Mouse (Mus musculus) left cerebral cortex, postnatal 4 days (tissue): ENCODE measurements around the gene Rnf180. TPM values are rescaled to one million over a fixed set of nuclear protein-coding genes. Genes with fewer than 3 reads are reported as not detected.

Experiments
- DNase-seq: peaks from one replicate; pipeline ENCODE4 v3.0.0-alpha.2; 2022
- intact Hi-C: fragments of 180-260 bp; cut with DNase I; formaldehyde crosslinking; loops from one replicate; pipeline ENCODE4 v1.15.1; 2025
- total RNA-seq, 2 experiments: library from RNA; stranded (reverse); gene quantifications; 2 replicates each; pipeline ENCODE4 v1.2.3; 2021

The Rnf180 gene
- total RNA-seq, 2 experiments from 2014 or later = 39.3 to 46.9 TPM

DNA sequence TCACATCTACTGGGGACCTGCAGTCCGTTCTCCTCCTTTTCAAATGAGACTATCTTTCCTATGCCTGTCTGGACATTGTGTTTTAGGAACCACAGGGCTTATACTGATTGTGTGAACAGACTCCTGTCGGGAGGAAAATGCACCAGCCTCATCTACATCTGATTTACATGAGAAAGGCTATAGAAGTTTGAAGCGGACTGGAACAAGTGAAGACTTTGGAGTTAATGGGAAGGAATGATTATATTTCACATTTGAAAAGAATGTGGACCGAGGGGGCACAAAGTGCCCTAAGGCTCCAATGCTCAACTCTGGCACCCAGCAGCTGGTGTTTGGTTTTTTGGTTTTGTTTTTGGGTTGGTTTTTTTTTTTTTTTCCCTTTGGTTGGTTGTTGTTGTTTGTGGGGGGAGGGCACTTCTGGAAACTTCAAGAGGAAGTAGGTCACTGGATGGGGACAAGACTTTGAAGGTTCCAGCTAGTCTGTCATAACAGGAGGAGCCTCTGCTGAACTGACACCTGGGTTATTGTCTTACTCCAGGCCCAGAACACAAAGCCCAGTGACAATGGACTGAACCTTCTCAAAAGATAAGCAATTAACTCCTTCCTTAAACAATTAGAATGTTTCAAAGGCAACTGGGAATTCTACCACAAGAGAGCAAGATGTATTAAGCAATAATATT, 37.7 kb downstream of the Rnf180 start:
- intact Hi-C loops = no loop called here
- DNase-seq = no peak

GRCm38 (mm10) chr13:105250767-105251166, 43.8 kb downstream of the Rnf180 start:
- intact Hi-C loops = no loop called here
- DNase-seq = no peak

DNA sequence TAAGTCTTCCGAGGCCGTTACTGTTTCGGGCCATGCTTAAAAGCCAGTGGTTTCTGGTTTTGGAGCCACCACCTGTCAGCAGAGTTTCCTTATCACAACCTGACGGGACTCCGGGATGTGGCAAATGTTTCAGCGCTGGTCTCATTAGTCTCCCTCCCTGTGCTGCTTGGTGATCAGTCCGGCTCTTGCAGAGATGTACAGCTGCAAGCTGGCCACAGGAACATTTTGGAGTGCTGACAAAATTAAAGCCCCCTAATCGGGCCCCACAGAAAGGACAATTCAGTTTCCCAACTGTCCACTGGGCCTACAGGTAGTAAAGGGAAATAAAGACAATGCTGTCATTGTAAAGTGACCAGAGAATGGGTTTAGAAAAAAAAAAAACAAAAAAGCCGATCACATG, 44.4 kb downstream of the Rnf180 start:
- DNase-seq = peak; percentile 7
- intact Hi-C loops = no loop called here

GRCm38 (mm10) chr13:105249599-105249998, 45.0 kb downstream of the Rnf180 start:
- intact Hi-C loops = no loop called here
- DNase-seq = peak; percentile 6

DNA sequence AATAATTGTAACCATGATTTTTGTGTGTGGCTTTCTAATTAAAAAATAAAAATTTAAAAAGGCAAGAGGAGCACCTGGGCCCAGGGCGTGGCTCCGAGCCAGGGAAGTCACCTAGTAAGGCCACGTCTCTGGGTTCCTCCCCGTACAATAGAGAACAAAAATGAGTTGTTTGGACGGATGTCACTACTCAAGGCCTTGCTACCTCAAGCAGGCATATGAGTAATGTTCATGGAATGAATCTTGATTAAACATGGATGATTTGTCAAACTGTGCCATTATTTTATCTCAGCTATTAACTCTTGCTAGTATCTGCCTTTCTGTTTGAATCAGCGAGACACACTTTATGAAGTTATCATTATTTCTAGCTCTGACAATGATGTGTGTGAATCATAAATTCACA, 46.9 kb downstream of the Rnf180 start:
- intact Hi-C loops = no loop called here
- DNase-seq = no peak

- no peak for DNase-seq
- intact Hi-C loops = no loop called here
Measured at GRCm38 (mm10) chr13:105240810-105241209, 53.8 kb downstream of the Rnf180 start.

DNA sequence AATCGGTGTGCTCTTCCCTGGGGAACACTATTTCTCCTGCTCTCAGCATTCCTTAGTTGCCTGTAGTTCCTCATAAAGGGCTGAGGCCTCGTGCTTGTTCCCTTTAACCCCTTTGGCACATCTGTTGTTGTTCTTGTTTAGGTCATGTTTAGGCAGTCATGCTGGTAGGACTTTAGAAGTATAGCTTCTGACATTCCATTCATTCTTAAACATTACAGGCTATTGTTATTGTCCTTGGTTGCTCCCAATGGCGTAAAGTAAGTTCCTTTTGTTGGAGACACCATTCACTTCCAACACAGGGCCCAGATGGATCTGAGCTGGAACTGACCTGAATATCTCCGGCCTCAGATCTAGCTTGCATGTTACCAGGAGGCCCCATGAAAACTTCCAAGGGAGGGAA, 67.5 kb downstream of the Rnf180 start:
- intact Hi-C loops = loop anchor here (10.0 kb wide), 2 partner anchors 172 to 282 kb away; partner anchors contain the start of gene Rgs7bp
- no peak for DNase-seq

GRCm38 (mm10) chr13:105224048-105224447, 70.6 kb downstream of the Rnf180 start:
- DNase-seq = no peak
- intact Hi-C loops = loop anchor here (10.0 kb wide), 2 partner anchors 169 to 279 kb away; partner anchors contain the start of gene Rgs7bp

DNA sequence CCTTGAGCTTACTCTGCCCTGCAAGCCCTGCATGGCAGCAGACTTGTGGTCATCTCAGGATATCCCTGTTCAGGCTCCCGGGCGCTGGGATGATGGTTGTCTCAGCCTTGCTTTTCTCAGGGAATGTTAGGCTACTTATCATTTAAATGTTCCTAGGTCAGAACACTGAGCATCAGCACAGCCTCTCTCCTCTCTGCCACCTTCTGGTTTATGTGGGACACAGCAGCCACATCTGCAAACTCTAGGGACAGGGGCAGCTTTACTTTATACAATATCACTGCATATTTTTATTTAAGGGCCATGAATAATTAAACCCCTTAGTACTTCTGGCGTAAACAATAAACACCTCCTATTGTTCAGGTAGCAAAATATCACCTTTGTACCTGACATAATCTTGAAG, 71.5 kb downstream of the Rnf180 start:
- peak; percentile 19 for DNase-seq
- intact Hi-C loops = loop anchor here (10.0 kb wide), 2 partner anchors 168 to 278 kb away; partner anchors contain the start of gene Rgs7bp

DNA sequence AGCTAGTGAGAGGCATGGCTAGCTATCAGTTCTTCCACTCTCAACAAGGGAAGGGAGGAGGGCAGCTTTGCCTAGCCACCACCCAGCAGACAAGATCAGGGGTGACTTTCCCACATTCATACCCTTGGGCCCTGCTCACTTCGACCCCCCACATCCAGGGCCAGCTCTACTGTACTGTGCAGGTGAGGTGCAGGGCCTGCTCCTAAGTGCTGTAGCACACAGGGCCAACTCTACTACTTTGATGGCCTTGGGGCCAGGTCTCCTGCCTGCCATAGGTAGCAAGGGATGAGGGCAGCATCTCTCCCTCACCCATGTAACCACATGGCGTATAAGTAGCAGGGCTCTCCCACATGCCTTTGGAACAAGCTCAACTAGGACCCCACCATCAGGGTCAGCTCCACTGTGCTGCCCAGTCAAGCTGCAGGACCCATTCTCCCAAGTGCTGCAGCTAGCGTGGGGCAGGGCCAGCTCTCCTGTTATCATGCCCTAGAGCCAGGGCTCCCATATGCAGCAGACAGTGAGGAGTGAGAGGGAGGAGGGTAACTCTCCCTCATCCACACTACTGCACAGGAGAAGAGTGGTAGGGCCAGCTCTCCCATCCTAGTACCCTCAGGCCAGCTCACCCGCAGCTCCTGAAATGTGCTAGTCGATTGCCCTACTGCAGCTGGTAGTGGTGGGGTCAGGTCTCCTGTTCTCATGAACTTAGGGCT, 72.4 kb downstream of the Rnf180 start:
- no peak for DNase-seq
- intact Hi-C loops = loop anchor here (10.0 kb wide), 2 partner anchors 167 to 277 kb away; partner anchors contain the start of gene Rgs7bp

GRCm38 (mm10) chr13:105210746-105211145, 83.9 kb downstream of the Rnf180 start:
- intact Hi-C loops = no loop called here
- DNase-seq = no peak

GRCm38 (mm10) chr13:105203851-105204250, 90.8 kb downstream of the Rnf180 start:
- no peak for DNase-seq
- intact Hi-C loops = no loop called here

DNA sequence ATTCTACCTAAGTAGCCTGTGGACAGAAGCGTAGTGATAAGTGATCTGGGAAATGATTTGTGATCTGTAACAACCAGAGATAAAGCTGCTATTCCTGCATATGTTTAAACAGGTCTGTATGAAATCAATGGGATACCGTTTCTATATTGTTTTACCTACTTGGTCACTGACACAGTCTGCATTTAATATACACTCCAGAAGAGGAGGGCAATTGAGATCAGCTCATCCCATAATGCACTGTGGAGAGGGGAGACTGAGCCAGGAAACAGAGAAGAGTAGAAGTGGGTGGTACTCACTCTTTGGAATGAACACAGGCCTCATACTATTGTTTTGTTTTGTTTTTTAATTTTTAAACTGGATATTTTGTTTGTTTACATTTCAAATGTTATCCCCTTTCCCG, 96.0 kb downstream of the Rnf180 start:
- intact Hi-C loops = no loop called here
- DNase-seq = no peak

DNA sequence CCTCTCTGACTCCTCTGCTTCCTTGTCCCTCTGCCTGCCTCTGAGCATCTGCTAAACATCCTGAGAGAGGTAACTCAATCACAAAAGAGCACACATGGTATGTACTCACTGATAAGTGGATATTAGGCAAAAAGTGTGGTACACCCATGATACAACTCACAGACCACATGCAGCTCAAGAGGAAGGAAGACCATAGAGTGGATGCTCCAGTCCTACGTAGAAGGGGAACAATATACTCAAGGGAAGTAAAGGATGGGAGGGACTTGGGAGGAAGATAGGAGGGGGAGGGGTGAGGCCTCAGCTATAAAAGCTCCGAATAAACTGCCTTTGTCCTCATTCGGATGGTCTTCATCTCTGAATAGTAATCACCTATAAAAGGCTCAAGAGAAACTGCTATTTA, 96.6 kb downstream of the Rnf180 start:
- intact Hi-C loops = no loop called here
- DNase-seq = no peak

DNA sequence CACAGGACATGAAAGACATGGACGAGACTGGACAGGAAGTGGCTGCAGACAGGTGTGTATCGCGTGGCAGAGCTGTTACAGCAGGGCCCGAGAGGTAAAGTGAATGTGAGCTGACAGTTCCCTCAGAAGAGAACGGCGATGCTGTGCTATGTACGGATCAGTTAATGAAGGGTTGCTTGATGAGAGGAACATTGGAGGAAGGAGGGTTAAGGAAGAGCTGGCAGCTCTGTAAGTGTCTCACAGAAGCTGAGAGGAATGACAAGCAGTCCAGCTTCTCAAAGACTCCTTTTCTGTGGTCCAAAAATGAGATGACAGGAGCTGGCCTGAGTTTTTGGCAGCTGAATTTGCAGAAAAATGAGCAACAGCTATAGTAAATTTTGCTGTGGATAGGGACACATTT, 101.0 kb downstream of the Rnf180 start:
- no peak for DNase-seq

GRCm38 (mm10) chr13:105188730-105189129, 105.9 kb downstream of the Rnf180 start:
- intact Hi-C loops = no loop called here
- no peak for DNase-seq

More for the DNA sequence above, 101.0 kb downstream of the Rnf180 start:
- intact Hi-C loops = no loop called here

DNA sequence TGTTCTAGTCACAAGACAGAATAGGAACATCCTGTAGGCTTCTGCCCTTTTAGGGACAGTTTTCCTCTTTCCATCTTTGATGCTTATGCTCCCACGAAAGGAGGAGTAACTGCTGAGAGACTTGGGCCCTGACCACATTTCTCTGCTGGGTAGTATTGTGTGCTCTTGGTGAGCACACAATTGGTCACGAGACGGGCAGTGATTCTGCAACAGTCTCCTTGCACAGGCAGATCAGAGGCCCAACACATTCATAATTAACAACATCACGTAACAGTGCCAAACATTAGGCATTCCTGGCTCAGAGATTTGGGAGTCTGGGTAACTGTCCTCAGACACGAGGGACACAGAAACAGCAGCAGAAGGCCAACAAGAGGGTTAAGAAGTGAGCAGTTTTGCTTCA, 113.8 kb downstream of the Rnf180 start:
- no peak for DNase-seq
- intact Hi-C loops = no loop called here

DNA sequence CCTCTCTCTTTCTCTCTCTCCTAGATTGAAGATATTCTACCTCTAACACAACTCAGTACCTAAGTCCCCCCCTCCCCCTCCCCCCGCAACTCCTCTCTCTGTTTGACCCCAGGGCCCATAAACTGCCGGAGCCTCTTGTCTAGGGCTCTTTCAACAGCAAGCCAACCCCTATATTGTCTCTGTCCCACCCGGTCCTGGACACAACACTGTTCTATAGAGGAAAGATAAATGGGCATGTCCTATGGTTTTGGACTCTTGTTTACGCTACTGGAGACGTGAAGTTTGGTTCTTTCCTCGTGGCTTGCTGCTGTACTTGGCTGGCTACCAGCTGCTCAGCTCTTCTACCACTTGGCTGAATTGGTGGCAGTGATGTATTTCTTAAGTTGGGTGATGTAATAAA, 129.2 kb downstream of the Rnf180 start:
- no peak for DNase-seq
- intact Hi-C loops = no loop called here

DNA sequence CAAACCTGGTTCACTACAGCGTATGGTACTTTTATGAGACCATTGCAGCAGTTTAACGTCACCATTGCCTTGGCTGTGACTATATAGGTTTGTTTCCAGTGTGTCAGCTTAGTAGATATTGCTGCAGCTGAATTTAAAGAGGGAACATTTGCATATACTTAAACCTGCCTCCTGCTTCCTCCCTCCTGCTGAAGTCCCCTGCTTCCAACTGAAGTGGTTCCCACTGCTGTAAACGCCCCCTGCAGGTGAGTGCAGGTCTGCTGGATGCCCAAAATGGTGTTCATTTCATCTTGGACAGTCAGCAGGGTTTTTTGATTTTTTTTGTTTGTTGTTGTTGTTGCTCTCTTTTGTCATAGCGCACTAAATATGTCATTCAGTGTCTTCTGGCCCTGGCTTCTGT, 140.7 kb downstream of the Rnf180 start:
- DNase-seq = peak; percentile 37
- intact Hi-C loops = no loop called here

- intact Hi-C loops = no loop called here
- DNase-seq = no peak
Measured at GRCm38 (mm10) chr13:105150006-105150405, 144.6 kb downstream of the Rnf180 start.

DNA sequence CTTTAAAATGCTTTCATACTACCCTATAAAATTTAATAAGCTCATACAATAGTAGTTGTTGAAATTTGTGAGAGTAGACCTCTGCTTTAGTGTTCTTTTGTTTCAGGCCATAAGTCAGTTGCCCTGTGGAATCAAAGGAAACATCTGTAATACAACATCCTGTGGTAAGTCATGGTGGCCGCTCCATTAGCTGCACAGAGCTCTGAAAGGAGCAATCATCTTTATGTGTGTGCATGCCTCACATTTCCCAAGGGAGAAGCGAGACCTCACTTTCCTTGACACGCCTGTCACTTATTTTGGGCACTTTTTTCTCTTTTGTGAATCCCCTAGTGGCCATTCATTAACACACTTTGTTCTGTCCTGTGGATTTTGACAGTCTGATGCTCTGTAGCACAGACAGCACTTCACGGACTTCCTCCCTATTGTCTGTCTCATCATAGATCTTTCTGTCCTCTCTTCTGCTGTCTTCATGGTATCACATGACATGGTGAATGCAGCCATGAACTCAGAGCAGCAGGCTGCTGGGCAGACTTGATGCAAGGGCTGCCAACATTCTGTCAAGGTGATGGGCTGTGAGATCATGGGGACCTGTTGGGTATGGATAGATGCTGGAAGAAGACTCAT, 146.7 kb downstream of the Rnf180 start:
- intact Hi-C loops = no loop called here

GRCm38 (mm10) chr13:105146827-105147226, 147.8 kb downstream of the Rnf180 start:
- DNase-seq = no peak
- intact Hi-C loops = no loop called here

More for the DNA sequence above, 146.7 kb downstream of the Rnf180 start:
- no peak for DNase-seq
